Mouse (Mus musculus) adrenal gland (tissue): Measurements from ENCODE around the gene Fgd4.
"Not testable (repeated sequence)": the region's sequence is repeated elsewhere in the genome, so short reads cannot be mapped to it uniquely, and the experiment has no call there.

Experiments used
- intact Hi-C: fragments of 180-260 bp; cut with DNase I; formaldehyde crosslinking; loops from one replicate; pipeline ENCODE4 v1.15.1; 2025

Fgd4 gene

GRCm38 (mm10) chr16:16546657-16547056 lies 53.7 kb downstream of the Fgd4 start:
- intact Hi-C loops, result no loop called here

GRCm38 (mm10) chr16:16542956-16543441 lies 57.4 kb downstream of the Fgd4 start:
- intact Hi-C loops, result no loop called here

- intact Hi-C loops, result not testable (repeated sequence)
Measured at GRCm38 (mm10) chr16:16539396-16539795, 61.0 kb downstream of the Fgd4 start.

- intact Hi-C loops, result no loop called here
Measured at GRCm38 (mm10) chr16:16535232-16535631, 65.1 kb downstream of the Fgd4 start.

GRCm38 (mm10) chr16:16528014-16528413 lies 72.3 kb downstream of the Fgd4 start:
- intact Hi-C loops, result no loop called here

GRCm38 (mm10) chr16:16527267-16527666 lies 73.1 kb downstream of the Fgd4 start:
- intact Hi-C loops, result no loop called here

- intact Hi-C loops, result no loop called here
Measured at GRCm38 (mm10) chr16:16526741-16527105, 73.6 kb downstream of the Fgd4 start.

GRCm38 (mm10) chr16:16526097-16526740 lies 74.1 kb downstream of the Fgd4 start:
- intact Hi-C loops, result no loop called here

- intact Hi-C loops, result no loop called here
Measured at GRCm38 (mm10) chr16:16525266-16525904, 75.0 kb downstream of the Fgd4 start.

GRCm38 (mm10) chr16:16523632-16524031 lies 76.7 kb downstream of the Fgd4 start:
- intact Hi-C loops, result no loop called here

GRCm38 (mm10) chr16:16522869-16523268 lies 77.5 kb downstream of the Fgd4 start:
- intact Hi-C loops, result not testable (repeated sequence)

- intact Hi-C loops, result no loop called here
Measured at GRCm38 (mm10) chr16:16501491-16501890, 98.9 kb downstream of the Fgd4 start.

- intact Hi-C loops, result no loop called here
Measured at GRCm38 (mm10) chr16:16500926-16501325, 99.4 kb downstream of the Fgd4 start.

- intact Hi-C loops, result no loop called here
Measured at GRCm38 (mm10) chr16:16498798-16499197, 101.6 kb downstream of the Fgd4 start.

- intact Hi-C loops, result no loop called here
Measured at GRCm38 (mm10) chr16:16485523-16486043, 114.8 kb downstream of the Fgd4 start.

- intact Hi-C loops, result no loop called here
Measured at GRCm38 (mm10) chr16:16484601-16485000, 115.7 kb downstream of the Fgd4 start.

GRCm38 (mm10) chr16:16473451-16473850 lies 126.9 kb downstream of the Fgd4 start:
- intact Hi-C loops, result not testable (repeated sequence)

GRCm38 (mm10) chr16:16450021-16450420 lies 150.3 kb downstream of the Fgd4 start:
- intact Hi-C loops, result no loop called here

- intact Hi-C loops, result no loop called here
Measured at GRCm38 (mm10) chr16:16438436-16438835, 161.9 kb downstream of the Fgd4 start.

- intact Hi-C loops, result no loop called here
Measured at GRCm38 (mm10) chr16:16422456-16422855, 177.9 kb downstream of the Fgd4 start.

- intact Hi-C loops, result not testable (repeated sequence)
Measured at GRCm38 (mm10) chr16:16367217-16367616, 233.1 kb downstream of the Fgd4 start.
